Mouse (Mus musculus) lung, adult 10 weeks (tissue): ENCODE results near the gene Ero1l. TPM values are rescaled to one million over a fixed set of nuclear protein-coding genes. Genes with fewer than 3 reads are reported as not detected.

Source experiments
- polyA plus RNA-seq: library from polyadenylated mRNA; stranded (reverse); fragments of 350-450 nt; fragmentation: Illumina TruSeq; extraction: RNeasy Lipid Tissue Mini Kit (QIAGEN cat#74804); gene quantifications from one replicate; pipeline ENCODE4 v1.2.3, GENCODE M21; 2014; ENCODE audit warnings: low read depth, low replicate concordance; ENCODE audit not compliant: insufficient read depth

The Ero1l gene
- 17.1 TPM for polyA plus RNA-seq

DNA sequence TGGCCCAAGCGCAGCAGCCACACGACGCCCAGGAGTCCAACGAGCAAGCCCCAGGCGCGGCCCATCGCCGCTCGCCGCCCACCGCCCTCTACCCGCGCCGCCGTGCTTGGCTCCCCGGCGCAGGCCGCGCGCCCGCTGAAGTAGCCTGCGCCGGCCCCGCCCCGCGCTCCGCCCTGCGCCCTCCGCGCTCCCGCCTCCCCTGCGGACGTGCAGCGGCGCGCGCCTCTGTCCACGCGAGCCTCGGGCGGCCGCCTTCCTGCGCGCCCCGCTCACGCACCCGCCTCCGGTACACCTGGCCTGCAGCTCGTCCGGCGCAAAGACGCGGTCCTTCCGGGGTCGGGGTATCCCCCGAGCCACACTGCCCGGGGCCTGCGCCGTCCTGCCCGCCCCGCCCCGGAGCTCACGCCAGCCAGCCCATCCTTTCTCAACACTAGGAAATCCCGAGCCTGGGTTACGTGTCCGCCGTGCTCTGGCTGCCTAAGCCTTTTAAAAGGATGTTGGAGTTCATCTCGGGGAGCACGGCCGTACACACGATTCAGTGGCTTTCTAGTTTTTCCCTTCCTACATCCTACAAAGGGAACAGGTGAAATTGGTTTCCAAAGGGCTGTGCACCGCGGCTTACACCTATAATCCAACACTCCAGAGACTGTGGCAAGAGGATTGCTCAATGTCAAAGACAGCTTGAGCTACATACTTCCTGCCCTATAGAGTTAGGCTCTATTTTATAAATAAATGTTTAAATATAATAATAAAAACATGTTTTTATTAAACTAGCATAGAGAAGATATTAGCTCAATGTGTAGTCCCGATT is at the start of gene Ero1l:
Ero1l (minus strand) TSS at position 346 of the 811 bp plus-strand sequence.

DNA sequence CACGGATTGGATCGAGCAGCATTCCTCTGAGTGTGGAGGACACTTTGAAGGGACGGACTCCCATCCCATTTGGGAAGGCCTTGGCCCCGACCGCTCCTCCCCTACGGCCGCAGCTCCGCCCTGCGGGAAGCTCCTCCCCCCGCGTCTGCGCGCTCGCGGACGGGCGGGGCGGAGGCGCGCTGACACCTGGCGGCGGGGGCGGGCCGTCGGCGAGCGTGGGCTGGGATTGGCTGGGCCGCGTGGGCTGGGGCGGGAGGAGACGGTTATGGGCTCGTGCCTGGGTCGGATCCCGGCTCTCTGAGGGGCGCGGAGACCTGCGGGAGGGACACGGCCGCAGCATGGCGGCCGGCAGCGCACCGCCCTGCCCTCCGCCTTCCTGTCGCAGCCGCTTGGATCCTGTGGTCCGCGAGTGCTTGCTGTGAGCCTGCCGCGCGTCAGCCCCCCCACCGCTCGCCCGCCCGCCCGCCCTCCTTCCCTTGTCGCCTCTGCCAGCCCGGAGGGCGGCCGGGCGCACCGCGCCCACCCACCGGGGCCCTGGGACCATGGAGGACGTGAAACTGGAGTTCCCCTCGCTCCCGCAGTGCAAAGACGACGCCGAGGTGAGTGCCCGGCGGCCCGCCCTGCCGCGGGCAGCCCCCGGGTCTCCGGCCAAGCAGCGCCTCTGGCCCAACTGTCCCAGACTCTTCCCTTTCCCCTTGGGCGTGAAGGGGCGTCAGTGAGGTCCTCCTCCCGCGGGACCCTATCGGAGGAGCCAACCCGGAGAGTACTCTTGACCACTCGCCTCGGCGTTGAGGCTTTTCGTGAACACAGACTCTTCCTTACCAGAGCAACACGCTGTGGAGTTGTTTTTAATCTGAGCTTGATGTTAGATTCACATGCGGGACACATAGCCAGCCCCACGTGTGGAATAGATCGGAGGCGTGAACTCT is 32.6 kb upstream of the Ero1l start, which contains the start of gene Styx:
Styx (plus strand) TSS at position 163 of the 929 bp plus-strand sequence.

DNA sequence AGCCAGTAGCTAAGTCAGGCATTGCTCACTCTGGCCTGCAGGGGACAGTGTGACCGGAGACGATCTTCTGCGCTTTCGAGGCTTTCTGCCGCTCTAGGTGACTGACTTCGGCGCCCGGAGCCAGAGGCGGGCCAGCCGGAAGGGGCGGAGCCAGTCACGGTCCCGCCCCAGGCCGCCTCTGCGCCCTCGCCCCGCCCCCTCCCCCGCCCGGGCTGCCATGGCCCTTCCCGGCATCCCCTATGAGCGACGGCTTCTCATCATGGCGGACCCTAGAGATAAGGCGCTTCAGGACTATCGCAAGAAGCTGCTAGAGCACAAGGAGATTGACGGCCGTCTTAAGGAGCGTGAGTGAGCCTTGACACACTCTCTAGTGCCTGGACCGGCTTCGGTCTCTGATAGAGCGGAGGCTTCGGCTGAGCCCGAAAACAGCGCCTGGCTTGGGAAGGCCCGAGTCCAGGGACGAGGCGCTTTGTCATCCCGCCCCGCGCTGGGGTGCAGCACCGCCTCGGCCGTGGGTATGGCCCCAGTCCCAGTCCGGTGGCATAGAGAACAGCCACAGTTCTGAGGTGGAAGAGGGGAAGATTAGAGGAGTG is 11.1 kb upstream of the Ero1l start, which contains the start of gene Psmc6:
Psmc6 (plus strand) TSS at position 200 of the 593 bp plus-strand sequence.

Other genes with a start within 250 kb of the Ero1l start
- 0.59 TPM for gene Gpr137c, start 99.1 kb downstream of the Ero1l start, polyA plus RNA-seq
- 9.2 TPM for gene Txndc16, start 98.4 kb downstream of the Ero1l start, polyA plus RNA-seq
- gene Psmc6, start 11.0 kb upstream of the Ero1l start, polyA plus RNA-seq: 78.4 TPM
- 7.8 TPM for gene Styx, start 32.3 kb upstream of the Ero1l start, polyA plus RNA-seq
- gene Gnpnat1, start 86.1 kb upstream of the Ero1l start, polyA plus RNA-seq: 18.4 TPM
- 115 TPM for gene Fermt2, start 211.3 kb upstream of the Ero1l start, polyA plus RNA-seq